Comparison of ENCODE assay signal across 21 mouse cellular contexts in the genomic region with DNA sequence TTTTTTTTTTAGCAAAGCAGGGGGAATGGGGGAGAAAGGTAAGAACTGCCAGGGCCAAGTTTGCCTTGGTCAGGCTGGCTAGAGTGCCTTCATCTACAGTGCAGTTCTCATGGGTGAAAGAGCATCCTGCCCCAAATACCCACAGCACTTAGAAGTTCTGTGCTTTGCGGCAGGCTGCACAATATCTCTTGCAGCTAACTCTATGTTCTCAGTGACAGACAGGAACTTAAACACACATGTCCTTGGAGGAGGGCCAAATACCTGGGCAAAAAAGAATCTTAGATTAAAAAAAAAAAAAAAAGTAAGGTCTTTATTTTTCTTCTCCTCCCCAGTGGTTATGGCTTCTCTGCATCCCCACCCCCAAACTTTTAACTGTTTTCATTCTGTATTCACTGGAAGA.
DNase-seq lines count a peak whose midpoint lies in the region; ATAC-seq and TF ChIP-seq lines count a peak whose summit lies in the region.
"Had no signal": no experiment of that assay in that cellular context is flagged by ENCODE, and none has a peak within 500 bp of the region (broad histone marks: within the 10 kb centered on the region; RNA-seq: fewer than 3 reads in every experiment).

No protein-coding gene starts in this region.

- peak; percentile 46 for DNase-seq in liver, adult 2 months (ENCODE audit: extremely low read depth, low read depth, low spot score)
- DNase-seq in CD4-positive, CD25-positive, alpha-beta regulatory T cell, adult 2 months (ENCODE audit: low read depth, low spot score), result peak; percentile 56
- no peak for DNase-seq in left cerebral cortex, adult 18-20 months (ENCODE audit: low spot score in 2 of 2)
- DNase-seq: adrenal gland, adult 8-10 months; adrenal gland, postnatal 36 days; cerebellum, adult 11 months; cerebellum, adult 8-10 months; cerebellum, postnatal 14 days; embryo, embryonic 11 days; gastrocnemius, postnatal 10 days; heart, adult 18-20 months; heart, postnatal 10 days; heart, postnatal 4 days had no signal

- no peaks in the 10 kb centered on the region for H3K36me3 ChIP-seq in liver, adult 2 months (ENCODE audit: control insufficient read depth, insufficient read depth, low read length)
- H3K36me3 ChIP-seq in liver, embryonic 12.5 days, result no peaks in the 10 kb centered on the region
- H3K36me3 ChIP-seq: embryonic facial prominence, embryonic 12.5 days; heart, embryonic 10.5 days; hindbrain, embryonic 12.5 days had no signal

- no peak overlapping the region for H3K9ac ChIP-seq in liver, adult 2 months (ENCODE audit: low read depth, low read length)
- no peak overlapping the region for H3K9ac ChIP-seq in liver, embryonic 12.5 days
- H3K9ac ChIP-seq: embryonic facial prominence, embryonic 12.5 days; forebrain, embryonic 13.5 days; hindbrain, embryonic 12.5 days had no signal

- TF ChIP-seq CTCF in liver, adult 2 months (IDR thresholded peaks at IDR 0.05; ENCODE audit: low read depth, low read length), result no peak

- H3K27ac ChIP-seq in liver, adult 2 months (replicated peaks; ENCODE audit: insufficient read depth, low read depth, low read length), result no peak overlapping the region
- H3K27ac ChIP-seq in liver, embryonic 12.5 days, result no peak overlapping the region
- H3K27ac ChIP-seq: embryonic facial prominence, embryonic 12.5 days; forebrain, embryonic 13.5 days; heart, embryonic 10.5 days; hindbrain, embryonic 12.5 days had no signal

- H3K4me3 ChIP-seq in liver, adult 2 months (ENCODE audit: insufficient read depth, low read depth, low read length), result no peak overlapping the region
- no peak overlapping the region for H3K4me3 ChIP-seq in liver, embryonic 12.5 days
- H3K4me3 ChIP-seq: embryonic facial prominence, embryonic 12.5 days; forebrain, embryonic 13.5 days; heart, embryonic 10.5 days; hindbrain, embryonic 12.5 days had no signal

- H3K4me1 ChIP-seq in liver, adult 2 months (ENCODE audit: control insufficient read depth, insufficient read depth, low read length), result peaks cover 8% of the 10 kb centered on the region; the same call in 1 of the 2 replicates
- H3K4me1 ChIP-seq in liver, embryonic 12.5 days, result no peaks in the 10 kb centered on the region

- H3K4me2 ChIP-seq in liver, embryonic 12.5 days, result no peak overlapping the region
- H3K4me2 ChIP-seq: embryonic facial prominence, embryonic 12.5 days; forebrain, embryonic 13.5 days; hindbrain, embryonic 12.5 days had no signal

- WGBS in liver, adult 2 months, result 24% methylated on average over 1 of the region's 1 CpGs
- 67% methylated on average over 1 of the region's 1 CpGs for WGBS in liver, embryonic 12.5 days (ENCODE audit: insufficient replicate concordance)

- H3K27me3 ChIP-seq in liver, adult 2 months (ENCODE audit: control insufficient read depth, insufficient read depth, low read length), result no peaks in the 10 kb centered on the region
- H3K27me3 ChIP-seq in liver, embryonic 12.5 days (replicated peaks), result peaks cover 27% of the 10 kb centered on the region
- H3K27me3 ChIP-seq: embryonic facial prominence, embryonic 12.5 days; forebrain, embryonic 13.5 days; hindbrain, embryonic 12.5 days had no signal

- TF ChIP-seq POLR2A in liver, adult 2 months (IDR thresholded peaks at IDR 0.05; ENCODE audit: extremely low read depth, insufficient read depth, low read length), result no peak

- H3K9me3 ChIP-seq in liver, embryonic 12.5 days (replicated peaks), result no peaks in the 10 kb centered on the region; the same call in 1 of the 2 replicates
- H3K9me3 ChIP-seq: embryonic facial prominence, embryonic 12.5 days; forebrain, embryonic 13.5 days; heart, embryonic 10.5 days; hindbrain, embryonic 12.5 days had no signal

- H3K79me2 ChIP-seq in liver, adult 2 months (ENCODE audit: control insufficient read depth, insufficient read depth, low read length), result no peaks in the 10 kb centered on the region

- no peak for ATAC-seq in liver, embryonic 12.5 days
- ATAC-seq in activated CD4-positive, CD25-positive, alpha-beta regulatory T cell, adult 4 months, result peak; percentile 46
- no peak for ATAC-seq in cerebellum, adult (ENCODE audit: insufficient number of reproducible peaks, low FRiP score, low TSS enrichment)
- ATAC-seq: forebrain, embryonic 13.5 days; hindbrain, embryonic 16.5 days had no signal

Comparison
In these comparisons a context has a peak if more than half of its experiments do, and no peak if none do; other contexts are left out.
1. DNase-seq: peak in liver, adult 2 months (single experiment) and CD4-positive, CD25-positive, alpha-beta regulatory T cell, adult 2 months (single experiment); none in left cerebral cortex, adult 18-20 months (0 of 2).